Mouse (Mus musculus) limb, embryonic 11.5 days (tissue): ENCODE data around the gene Tmem184c. TPM values are rescaled to one million over a fixed set of nuclear protein-coding genes. Genes with fewer than 3 reads are reported as not detected.

Experiments used
- ATAC-seq: fragments of 200-750 bp; cut with Nextera tagmentation; 2 replicates; pipeline ENCODE4 v1.8.0; 2017; ENCODE audit warnings: low read depth; ENCODE audit not compliant: insufficient number of reproducible peaks, low FRiP score, low TSS enrichment
- DNase-seq: peaks from one replicate; pipeline ENCODE4 v3.0.0-alpha.2; 2015; ENCODE audit warnings: low spot score
- H3K27ac ChIP-seq: fragments of 300-500 bp; sonication (generic); replicated peaks from 2 replicates; pipeline ENCODE4 v1.5.1; 2014; ENCODE audit warnings: low read depth, mild to moderate bottlenecking, low read length
- H3K27me3 ChIP-seq: fragments of 300-500 bp; sonication (generic); 2 replicates; pipeline ENCODE4 v1.6.1; 2014; ENCODE audit warnings: mild to moderate bottlenecking, low read length, mixed read lengths; ENCODE audit not compliant: control insufficient read depth, insufficient read depth
- H3K36me3 ChIP-seq: fragments of 300-500 bp; sonication (generic); 2 replicates; pipeline ENCODE4 v1.6.1; 2014; ENCODE audit warnings: mild to moderate bottlenecking, low read length, moderate library complexity, mixed read lengths; ENCODE audit not compliant: control insufficient read depth, insufficient read depth
- H3K4me1 ChIP-seq: fragments of 300-500 bp; sonication (generic); 2 replicates; pipeline ENCODE4 v1.6.1; 2014; ENCODE audit warnings: low read length, mixed read lengths; ENCODE audit not compliant: control insufficient read depth, insufficient read depth
- H3K4me2 ChIP-seq: fragments of 300-500 bp; sonication (generic); 2 replicates; pipeline ENCODE4 v1.6.1; 2014; ENCODE audit warnings: low read depth, mild to moderate bottlenecking, moderate library complexity; ENCODE audit not compliant: severe bottlenecking
- H3K4me3 ChIP-seq: fragments of 300-500 bp; sonication (generic); 2 replicates; pipeline ENCODE4 v1.5.1; 2014; ENCODE audit warnings: low read depth, low read length
- H3K9ac ChIP-seq: fragments of 300-500 bp; sonication (generic); 2 replicates; pipeline ENCODE4 v1.6.1; 2014; ENCODE audit warnings: mild to moderate bottlenecking, low read length
- H3K9me3 ChIP-seq: fragments of 300-500 bp; sonication (generic); 2 replicates; pipeline ENCODE4 v1.6.1; 2016; ENCODE audit warnings: low read length; ENCODE audit not compliant: control insufficient read depth
- WGBS: fragments of 180-500 bp; shearing (Covaris S2); extraction: QIAGEN DNeasy Blood & Tissue Kit; methylation state at CpG from one replicate; pipeline ENCODE4 v1.1.7; 2014; 5-methylcytosine and 5-hydroxymethylcytosine counted together
- polyA plus RNA-seq: library from polyadenylated mRNA; unstranded; fragments of >200 nt; fragmentation: Nextera tagmentation; extraction: Ambion mirVana; gene quantifications from 2 replicates; pipeline ENCODE4 v1.2.1, GENCODE M21; 2014

Tmem184c gene
- polyA plus RNA-seq, 1 experiment from 2014 or later: 37.7 TPM

- no peak overlapping the region for H3K27ac ChIP-seq
- no peak overlapping the region for H3K4me2 ChIP-seq
- no peaks in the 10 kb centered on the region for H3K36me3 ChIP-seq
- H3K4me1 ChIP-seq: 0 out of 2 replicates have a peak, but pooled peaks cover 3% of the 10 kb centered on the region
- H3K9ac ChIP-seq: no peak overlapping the region
- H3K9me3 ChIP-seq: no peaks in the 10 kb centered on the region
- DNase-seq (no peak), ATAC-seq (no peak)
- 60% methylated on average over 3 of the region's 3 CpGs for WGBS
- no peak overlapping the region for H3K4me3 ChIP-seq
- H3K27me3 ChIP-seq: no peaks in the 10 kb centered on the region
Observed at GRCm38 (mm10) chr8:77630691-77631090, 20.2 kb upstream of the Tmem184c start.

GRCm38 (mm10) chr8:77629858-77630537 is 19.5 kb upstream of the Tmem184c start:
- Histone ChIP-seq H3K36me3 (no peaks in the 10 kb centered on the region), H3K9me3 (no peaks in the 10 kb centered on the region), H3K4me1 (0 out of 2 replicates have a peak, but pooled peaks cover 3% of the 10 kb centered on the region), H3K4me3 (no peak overlapping the region), H3K9ac (no peak overlapping the region), H3K27ac (no peak overlapping the region), H3K27me3 (no peaks in the 10 kb centered on the region), H3K4me2 (no peak overlapping the region)
- DNase-seq (peak; percentile 96), ATAC-seq (peak; percentile 51; the same call in 1 of the 2 replicates)
- 19% methylated on average over 15 of the region's 15 CpGs for WGBS

GRCm38 (mm10) chr8:77623677-77624209 is 13.2 kb upstream of the Tmem184c start:
- Histone ChIP-seq H3K4me2 (no peak overlapping the region), H3K27me3 (no peaks in the 10 kb centered on the region), H3K4me1 (no peaks in the 10 kb centered on the region), H3K9ac (no peak overlapping the region), H3K9me3 (no peaks in the 10 kb centered on the region), H3K36me3 (no peaks in the 10 kb centered on the region), H3K27ac (no peak overlapping the region), H3K4me3 (no peak overlapping the region)
- no peak for DNase-seq
- ATAC-seq: no peak
- WGBS: 91% methylated on average over 7 of the region's 7 CpGs

- ATAC-seq (no peak), DNase-seq (peak; percentile 29)
- H3K27ac ChIP-seq: no peak overlapping the region
- H3K4me2 ChIP-seq: no peak overlapping the region
- H3K9ac ChIP-seq: no peak overlapping the region
- H3K4me3 ChIP-seq: no peak overlapping the region
- H3K27me3 ChIP-seq: no peaks in the 10 kb centered on the region
- H3K4me1 ChIP-seq: no peaks in the 10 kb centered on the region
- 70% methylated on average over 2 of the region's 2 CpGs for WGBS
- H3K9me3 ChIP-seq: no peaks in the 10 kb centered on the region
- no peaks in the 10 kb centered on the region for H3K36me3 ChIP-seq
Observed at GRCm38 (mm10) chr8:77617916-77618315, 7.4 kb upstream of the Tmem184c start.

GRCm38 (mm10) chr8:77609621-77610020 is 877 bp downstream of the Tmem184c start:
- H3K9me3 ChIP-seq: no peaks in the 10 kb centered on the region

GRCm38 (mm10) chr8:77584174-77584573 is 26.3 kb downstream of the Tmem184c start:
- H3K9ac ChIP-seq: no peak overlapping the region
- no peak overlapping the region for H3K4me3 ChIP-seq
- H3K36me3 ChIP-seq: peaks cover 2% of the 10 kb centered on the region; the same call in 1 of the 2 replicates
- no peaks in the 10 kb centered on the region for H3K4me1 ChIP-seq
- no peak overlapping the region for H3K4me2 ChIP-seq
- no peak overlapping the region for H3K27ac ChIP-seq
- ATAC-seq (no peak), DNase-seq (no peak)
- 87% methylated on average over 4 of the region's 4 CpGs for WGBS
- no peaks in the 10 kb centered on the region for H3K27me3 ChIP-seq
- H3K9me3 ChIP-seq: no peaks in the 10 kb centered on the region

More at GRCm38 (mm10) chr8:77609621-77610020, 877 bp downstream of the Tmem184c start:
- H3K36me3 ChIP-seq: no peaks in the 10 kb centered on the region
- no peak for ATAC-seq
- H3K4me3 ChIP-seq: peak overlapping the region; percentile 48
- H3K27me3 ChIP-seq: no peaks in the 10 kb centered on the region
- 8% methylated on average over 7 of the region's 7 CpGs for WGBS
- H3K4me2 ChIP-seq: peak overlapping the region; percentile 73
- H3K4me1 ChIP-seq: 0 out of 2 replicates have a peak, but pooled peaks cover 4% of the 10 kb centered on the region
- H3K27ac ChIP-seq: no peak overlapping the region
- no peak for DNase-seq
- peak overlapping the region; percentile 41 for H3K9ac ChIP-seq

GRCm38 (mm10) chr8:77577674-77578073 is 32.8 kb downstream of the Tmem184c start:
- Histone ChIP-seq H3K9ac (no peak overlapping the region), H3K27me3 (no peaks in the 10 kb centered on the region), H3K27ac (no peak overlapping the region), H3K4me3 (no peak overlapping the region), H3K36me3 (peaks cover 5% of the 10 kb centered on the region; the same call in 1 of the 2 replicates), H3K4me2 (no peak overlapping the region), H3K9me3 (no peaks in the 10 kb centered on the region), H3K4me1 (no peaks in the 10 kb centered on the region)
- ATAC-seq (no peak), DNase-seq (no peak)
- WGBS: 93% methylated on average over 7 of the region's 7 CpGs

- peaks cover 6% of the 10 kb centered on the region; the same call in 1 of the 2 replicates for H3K36me3 ChIP-seq
- H3K4me3 ChIP-seq: no peak overlapping the region
- no peaks in the 10 kb centered on the region for H3K4me1 ChIP-seq
- no peak overlapping the region for H3K27ac ChIP-seq
- no peak overlapping the region for H3K9ac ChIP-seq
- no peak for ATAC-seq
- no peaks in the 10 kb centered on the region for H3K9me3 ChIP-seq
- WGBS: 86% methylated on average over 5 of the region's 5 CpGs
- no peak for DNase-seq
- H3K27me3 ChIP-seq: no peaks in the 10 kb centered on the region
- H3K4me2 ChIP-seq: no peak overlapping the region
Observed at GRCm38 (mm10) chr8:77574229-77574628, 36.3 kb downstream of the Tmem184c start.
